Mouse (Mus musculus) heart, postnatal 25 days (tissue): ENCODE data around the gene Unc13b. TPM values are rescaled to one million over a fixed set of nuclear protein-coding genes. Genes with fewer than 3 reads are reported as not detected.
A peak's percentile ranks its signal among the peaks of the same experiment; 100 is the strongest.

Experiments used
- DNase-seq: peaks from one replicate; pipeline ENCODE4 v3.0.0; 2022; ENCODE audit warnings: low spot score
- intact Hi-C: fragments of 180-260 bp; cut with DNase I; formaldehyde crosslinking; loops from one replicate; pipeline ENCODE4 v1.15.1; 2025
- total RNA-seq, 2 experiments: library from RNA; stranded (reverse); gene quantifications; 2 replicates each; pipeline ENCODE4 v1.2.3; 2021

The Unc13b gene
- total RNA-seq, 2 experiments from 2014 or later: 14.8 to 16.3 TPM

- DNase-seq: peak; percentile 66
- intact Hi-C loops: loop anchor here (1.0 to 5.0 kb wide), 4 partner anchors 76 to 211 kb away; partner anchors contain the start of gene Rusc2
These were observed 208.0 kb downstream of the Unc13b start, which contains the start of gene Atp8b5 for GRCm38 (mm10) chr4:43266623-43267322. Gene Atp8b5, plus strand, starts transcription at chr4:43267159.

- intact Hi-C loops: loop anchor here (1.0 to 5.0 kb wide), 4 partner anchors 75 to 210 kb away; partner anchors contain the start of gene Rusc2
- no peak for DNase-seq
These were observed 208.5 kb downstream of the Unc13b start for GRCm38 (mm10) chr4:43267323-43267658.

GRCm38 (mm10) chr4:43285476-43285875 is 226.7 kb downstream of the Unc13b start:
- intact Hi-C loops: no loop called here
- DNase-seq: no peak

GRCm38 (mm10) chr4:43287305-43287704 is 228.6 kb downstream of the Unc13b start:
- intact Hi-C loops: no loop called here
- no peak for DNase-seq

- no peak for DNase-seq
- intact Hi-C loops: no loop called here
These were observed 235.2 kb downstream of the Unc13b start for GRCm38 (mm10) chr4:43294001-43294400.

- intact Hi-C loops: no loop called here
- DNase-seq: no peak
These were observed 251.1 kb downstream of the Unc13b start for GRCm38 (mm10) chr4:43309696-43310338.

Other genes starting within 250 kb of the Unc13b start
- gene Fam205a1, start 205.1 kb upstream of the Unc13b start, total RNA-seq: not detected
- not detected for gene Gm12394, start 202.2 kb upstream of the Unc13b start, total RNA-seq
- 1 to 10 TPM; 7.1 to 7.5 TPM for gene Fam205c, start 184.7 kb upstream of the Unc13b start, total RNA-seq
- 1 to 10 TPM; 9.0 to 9.4 TPM for gene Phf24, start 142.3 kb upstream of the Unc13b start, total RNA-seq
- gene Dnajb5, start 109.1 kb upstream of the Unc13b start, total RNA-seq: 10 to 100 TPM; 83.5 to 93.2 TPM
- gene 1700022I11Rik, start 89.3 kb upstream of the Unc13b start, total RNA-seq: not detected
- gene Vcp, start 58.4 kb upstream of the Unc13b start, total RNA-seq: 100 to 1,000 TPM; 244 to 266 TPM
- gene Fancg, start 48.4 kb upstream of the Unc13b start, total RNA-seq: 1 to 10 TPM; 3.8 to 4.3 TPM
- gene Pigo, start 33.1 kb upstream of the Unc13b start, total RNA-seq: 10 to 100 TPM; 21.8 to 25.1 TPM
- 100 to 1,000 TPM; 104 to 108 TPM for gene Stoml2, start 27.2 kb upstream of the Unc13b start, total RNA-seq
- gene Fam214b, start 12.7 kb upstream of the Unc13b start, total RNA-seq: 10 to 100 TPM; 27.7 to 32.8 TPM
- under 1 TPM in 1 of 2 experiments, not detected in 1; 0.05 TPM for gene Atp8b5, start 208.2 kb downstream of the Unc13b start, total RNA-seq